Mouse (Mus musculus) B cell, adult 2 months (primary cell): ENCODE measurements at regions not wholly inside any gene's neighbourhood (a gene's known extent, or its start where the extent isn't known, plus 50 kb on each side); places are given as distances from the start of the nearest gene placed in this dataset.

Experiments used
- DNase-seq, 2 experiments: peaks; one replicate each; pipeline ENCODE4 v3.0.0; 2022

- no peak for DNase-seq
Observed at GRCm38 (mm10) chr5:141054991-141055390, 54.6 kb upstream of the Card11 start.

- peak; percentile 70 to 76 for DNase-seq
Observed at GRCm38 (mm10) chr5:141055596-141056343, 55.4 kb upstream of the Card11 start.

GRCm38 (mm10) chr5:141058141-141058540, 57.8 kb upstream of the Card11 start:
- DNase-seq, result no peak

DNA sequence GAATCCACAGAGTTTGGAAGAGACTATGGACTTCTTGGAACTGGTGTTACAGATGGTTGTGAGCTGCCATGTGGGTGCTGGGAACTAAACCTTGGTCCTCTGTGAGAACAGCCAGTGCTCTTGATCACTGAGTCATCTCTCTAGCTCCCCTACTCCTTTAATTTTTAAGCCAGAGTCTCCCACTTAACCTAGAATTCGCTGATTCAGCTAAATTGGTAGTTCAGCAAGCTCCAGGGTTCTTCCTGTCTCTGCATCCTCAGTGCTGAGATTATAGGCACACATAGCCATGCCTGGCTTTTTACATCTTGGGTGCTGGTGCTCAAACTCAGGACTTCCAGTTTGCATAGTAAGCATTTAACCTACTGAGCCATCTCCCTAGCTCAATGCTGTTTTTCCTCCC, 58.5 kb upstream of the Card11 start:
- DNase-seq, result no peak

GRCm38 (mm10) chr5:141062144-141062543, 61.8 kb upstream of the Card11 start:
- DNase-seq, result no peak

DNA sequence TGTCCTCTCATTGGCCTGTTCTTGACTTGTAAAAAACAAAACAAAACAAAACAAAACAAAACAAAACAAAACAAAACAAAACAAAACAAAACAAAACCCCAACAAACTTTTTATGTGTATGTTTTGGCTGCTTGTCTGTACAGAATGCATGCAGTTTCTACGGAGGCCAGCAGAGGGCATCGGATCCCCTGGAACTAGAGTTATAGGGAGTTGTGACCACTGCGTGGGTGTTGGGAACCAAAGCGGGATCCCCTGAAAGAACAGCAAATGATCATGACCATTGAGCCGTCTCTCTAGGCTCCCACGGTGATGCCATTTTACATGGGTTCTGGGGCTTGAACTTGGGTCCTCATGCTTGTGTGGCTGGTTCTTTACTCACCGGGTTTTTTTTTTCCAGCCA, 67.2 kb upstream of the Card11 start:
- DNase-seq, result peak; percentile 40 to 43

GRCm38 (mm10) chr5:141074457-141074856, 74.1 kb upstream of the Card11 start:
- DNase-seq, result no peak

DNA sequence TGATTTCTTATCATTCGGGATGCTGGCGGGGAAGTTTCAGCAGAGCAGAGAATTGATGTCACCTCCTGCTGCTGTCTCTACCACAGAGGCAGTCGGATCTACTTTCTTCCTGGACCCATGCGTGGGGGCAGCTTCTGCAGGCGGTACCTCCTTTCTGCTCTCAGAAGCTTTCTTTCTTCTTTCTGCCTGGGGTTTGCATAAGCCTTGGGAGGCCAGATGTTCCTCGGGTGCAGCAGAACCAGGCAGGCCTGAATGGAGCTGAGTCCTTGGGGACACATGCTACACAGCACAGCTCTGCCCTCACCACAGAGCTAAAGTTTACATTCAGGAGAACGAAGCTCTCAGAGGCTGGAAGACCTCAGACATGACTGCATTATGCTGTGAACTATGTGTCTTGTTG, 75.8 kb upstream of the Card11 start:
- DNase-seq, result no peak

DNA sequence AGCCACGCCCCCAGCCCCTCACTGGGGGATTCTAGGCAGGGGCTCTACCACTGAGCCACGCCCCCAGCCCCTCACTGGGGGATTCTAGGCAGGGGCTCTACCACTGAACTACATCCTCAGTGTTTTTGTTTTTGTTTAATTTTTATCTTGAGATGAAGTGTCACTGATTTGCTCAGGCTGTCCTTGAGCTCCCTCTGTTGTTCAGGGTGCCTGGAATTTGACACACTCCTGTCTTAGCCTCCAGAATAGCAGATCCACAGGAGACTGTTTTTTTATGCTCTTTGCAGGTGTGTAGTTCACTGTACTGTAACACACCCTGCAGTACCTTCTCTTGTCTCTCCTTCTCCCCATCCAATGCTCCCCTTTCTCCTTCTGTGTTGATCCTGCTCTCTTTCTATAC, 76.6 kb upstream of the Card11 start:
- DNase-seq, result peak; percentile 31 to 42

DNA sequence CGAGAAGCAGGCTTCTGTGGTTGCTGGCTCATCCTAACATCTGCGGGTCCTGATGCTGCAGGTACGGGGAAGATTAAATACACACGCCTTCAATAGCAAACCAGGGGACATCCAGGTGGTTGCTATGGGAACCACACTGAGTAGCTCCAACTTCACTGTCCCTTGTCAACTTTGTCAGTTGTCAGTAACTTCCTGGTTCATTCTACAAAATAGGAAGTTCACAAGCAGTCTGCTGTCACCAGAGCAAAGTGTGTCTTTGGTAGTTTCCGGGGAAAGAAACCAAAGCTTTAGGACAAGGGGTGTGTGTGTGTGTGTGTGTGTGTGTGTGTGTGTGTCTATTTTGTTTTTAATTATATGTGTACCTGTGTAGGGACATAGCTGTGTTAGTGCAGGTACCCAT, 80.5 kb upstream of the Card11 start:
- peak; percentile 40 to 43 for DNase-seq

- peak; percentile 66 for DNase-seq
Observed at GRCm38 (mm10) chr5:141084056-141084730, 83.8 kb upstream of the Card11 start.

- peak; percentile 51 to 60 for DNase-seq
Observed at GRCm38 (mm10) chr5:141084746-141085145, 84.4 kb upstream of the Card11 start.

DNA sequence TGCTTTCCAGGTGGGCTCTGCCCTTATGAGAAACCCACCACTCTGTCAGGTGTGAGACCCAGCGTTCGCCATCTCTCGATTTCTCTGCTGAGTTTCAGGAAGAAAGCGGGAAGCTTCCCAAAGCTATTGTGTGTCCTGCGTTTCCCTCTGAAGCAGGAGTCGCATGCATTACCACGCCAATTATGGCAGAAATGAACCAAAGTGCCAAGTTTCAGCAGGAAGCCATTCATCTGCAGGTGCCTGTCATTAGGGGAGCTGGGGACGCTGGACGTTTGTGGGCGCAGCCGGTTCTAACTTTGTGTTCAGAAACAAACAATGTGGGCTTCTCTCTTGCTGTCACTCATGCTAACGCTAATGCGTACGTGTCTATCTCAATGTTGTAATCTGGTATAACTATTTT, 91.3 kb upstream of the Card11 start:
- DNase-seq, result no peak

GRCm38 (mm10) chr5:141093641-141094040, 93.3 kb upstream of the Card11 start:
- DNase-seq, result peak; percentile 76

DNA sequence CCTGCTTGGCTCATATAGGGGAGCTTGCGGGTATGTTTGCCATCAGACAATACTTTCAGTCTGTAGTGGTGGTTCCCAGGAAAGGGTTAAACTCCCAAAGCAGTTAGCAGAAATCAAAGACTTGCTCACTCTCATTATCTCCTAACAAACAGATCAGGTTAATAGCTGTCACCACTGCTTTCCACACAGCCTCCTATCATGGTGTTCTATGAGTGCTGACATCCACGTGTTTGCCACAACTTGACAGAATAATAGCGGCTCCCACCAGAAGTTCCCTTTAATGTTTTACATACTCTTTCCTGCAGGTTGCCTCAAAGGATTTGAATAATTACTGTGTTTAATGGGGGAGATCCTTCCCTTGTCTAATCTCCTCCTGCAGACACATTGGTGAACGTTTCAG, 97.5 kb upstream of the Card11 start:
- DNase-seq, result no peak

DNA sequence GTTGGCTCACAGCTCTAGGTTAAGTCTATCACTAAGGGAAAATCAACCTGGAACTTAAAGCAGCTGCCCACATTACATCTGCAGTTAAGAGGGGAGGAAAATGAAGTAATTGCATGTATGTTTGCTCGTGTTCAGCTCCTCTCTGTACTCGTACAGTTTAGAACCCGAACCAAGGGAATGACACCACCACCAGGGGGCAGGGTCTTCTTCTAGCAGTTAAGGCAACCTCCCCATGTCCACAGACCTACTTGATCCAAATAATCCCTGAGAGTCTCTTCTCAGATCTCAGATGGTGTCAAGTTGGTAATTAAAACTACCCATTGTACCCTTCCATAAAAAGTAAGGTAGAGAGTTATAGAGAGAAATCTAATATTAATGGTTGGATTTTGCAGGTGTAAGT, 111.3 kb upstream of the Card11 start:
- peak; percentile 14 to 30 for DNase-seq

DNA sequence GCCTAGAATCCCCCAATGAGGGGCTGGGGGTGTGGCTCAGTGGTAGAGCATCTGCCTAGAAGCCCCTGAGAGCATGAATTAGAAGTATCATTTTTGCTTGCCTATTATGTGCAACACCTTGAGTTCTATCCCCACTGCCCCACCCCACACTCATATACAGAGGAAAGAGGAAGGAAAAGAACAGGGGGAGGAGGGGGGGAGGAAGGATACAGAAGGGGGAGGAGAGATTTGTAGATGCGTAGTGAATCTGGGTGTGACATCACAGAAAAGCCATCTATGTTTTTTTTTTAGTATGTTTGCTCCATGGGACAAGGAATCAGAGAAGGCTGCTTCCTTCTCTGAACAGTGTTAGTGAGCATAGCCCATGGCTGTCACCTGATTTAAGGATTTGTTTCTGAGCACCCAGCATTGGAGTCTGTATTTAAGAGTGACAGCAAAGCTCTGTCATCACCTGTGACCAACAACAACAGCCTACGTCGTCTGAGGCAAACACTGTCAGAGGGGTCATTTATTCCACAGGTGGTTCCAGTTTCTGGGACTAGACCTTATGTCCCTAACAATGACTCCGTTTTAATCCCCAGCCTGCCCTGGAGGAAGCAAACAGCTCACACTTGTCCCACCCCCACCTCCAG, 115.0 kb upstream of the Card11 start:
- DNase-seq, result peak in 1 of 2 experiments; percentile 4

DNA sequence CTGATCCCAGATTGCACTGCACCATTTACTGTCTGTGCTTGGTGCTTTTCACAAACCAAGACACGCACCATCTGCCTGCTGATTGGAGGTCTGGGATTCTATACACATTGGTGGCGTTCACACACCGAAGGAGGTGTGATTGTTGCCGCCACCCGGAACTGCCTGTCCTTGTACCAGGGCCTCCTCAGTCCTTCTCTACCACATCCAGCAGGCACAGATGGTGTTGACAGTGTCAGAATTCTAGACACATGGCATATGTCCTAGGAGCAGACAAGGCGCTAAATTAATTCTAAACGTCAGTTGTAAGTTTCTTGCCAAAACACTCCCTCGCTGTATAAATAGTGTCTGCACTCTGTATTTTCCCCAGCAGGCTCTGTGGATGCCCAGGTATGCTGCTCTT, 115.6 kb upstream of the Card11 start:
- no peak for DNase-seq

DNA sequence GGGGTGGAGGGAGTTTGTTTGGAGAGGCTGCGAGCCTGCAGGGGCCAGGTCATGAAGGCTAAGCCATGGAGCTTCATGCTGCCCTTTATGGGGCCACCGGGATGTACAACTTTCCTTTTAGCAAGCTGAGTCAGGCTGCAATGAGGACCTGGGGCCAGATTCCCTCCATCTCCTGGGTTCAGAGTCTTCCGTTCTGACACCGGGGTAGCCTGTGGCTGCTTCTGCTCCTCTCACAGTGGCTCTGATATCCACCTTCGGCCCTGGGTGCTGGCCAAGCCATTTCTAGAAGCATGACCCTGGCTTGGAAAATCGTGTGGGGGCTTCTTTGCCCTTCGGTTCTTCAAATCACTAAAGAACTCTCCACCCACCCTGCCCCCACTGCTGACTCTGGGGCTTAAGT, 115.4 kb upstream of the Sdk1 start:
- DNase-seq, result no peak

- no peak for DNase-seq
Observed at GRCm38 (mm10) chr5:141126536-141126935, 114.8 kb upstream of the Sdk1 start.

GRCm38 (mm10) chr5:141131036-141131435, 110.3 kb upstream of the Sdk1 start:
- no peak for DNase-seq

DNA sequence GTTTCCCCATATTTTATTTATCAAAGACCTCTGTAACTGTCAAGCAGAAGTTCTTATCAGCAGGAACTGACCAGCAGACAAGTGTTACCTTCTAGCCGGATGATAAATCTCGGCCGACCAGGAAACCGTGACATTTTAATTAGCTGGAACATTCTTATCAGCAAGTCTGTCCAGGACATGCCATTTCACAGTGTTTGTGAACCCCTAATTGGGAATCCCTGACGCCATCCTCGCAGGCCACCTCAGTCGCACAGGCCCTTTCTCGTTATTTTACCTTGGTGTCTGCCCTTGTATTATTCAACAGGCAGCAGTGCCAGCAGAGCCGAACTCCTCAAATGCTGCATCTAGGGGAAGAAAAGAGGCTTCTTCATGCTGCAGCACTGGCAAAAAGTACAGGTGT, 109.4 kb upstream of the Sdk1 start:
- no peak for DNase-seq

- no peak for DNase-seq
Observed at GRCm38 (mm10) chr5:141136239-141136638, 105.1 kb upstream of the Sdk1 start.

DNA sequence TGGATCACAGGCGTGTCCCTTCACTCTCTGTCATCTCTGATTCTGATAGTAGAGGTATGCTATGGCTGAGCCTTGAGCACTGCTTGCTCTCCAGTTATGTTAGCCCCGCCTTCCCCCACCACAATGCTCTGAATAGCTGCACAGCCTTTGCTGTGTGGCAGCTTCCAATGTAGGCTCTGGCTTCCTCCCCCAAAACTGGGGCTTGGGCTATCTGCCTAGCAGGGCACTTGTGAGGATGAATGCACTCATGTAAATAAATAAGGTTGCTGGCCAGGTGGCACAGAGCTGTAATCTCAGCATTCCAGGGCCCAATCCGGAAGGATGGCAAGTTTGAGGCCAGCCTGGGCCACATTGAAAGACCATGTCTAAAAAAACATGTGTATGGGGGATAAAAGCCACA, 103.6 kb upstream of the Sdk1 start:
- DNase-seq, result no peak
